12 mouse cellular contexts compared by ENCODE assay signal in genomic region chr12:55307566-55307965, GRCm38 (mm10).
"Had no signal": no experiment of that assay in that cellular context is flagged by ENCODE, and none has a peak within 500 bp of the region (broad histone marks: within the 10 kb centered on the region; RNA-seq: fewer than 3 reads in every experiment).

No protein-coding gene starts in this region.

- DNase-seq: kidney, postnatal 25 days; lung, embryonic 14.5 days; lung, postnatal 10 days; lung, postnatal 4 days; right cerebral cortex, postnatal 14 days; thymus, adult 2 months; thymus, postnatal 25 days had no signal

- H3K36me3 ChIP-seq: stomach, embryonic 15.5 days had no signal

- H3K4me2 ChIP-seq: limb, embryonic 15.5 days; liver, embryonic 12.5 days; lung, embryonic 14.5 days; stomach, embryonic 15.5 days had no signal

- ATAC-seq: liver, embryonic 12.5 days had no signal

- H3K27ac ChIP-seq: left cerebral cortex, adult 2 months; limb, embryonic 15.5 days; liver, embryonic 12.5 days; midbrain, embryonic 10.5 days; stomach, embryonic 15.5 days had no signal

- H3K27me3 ChIP-seq: limb, embryonic 15.5 days; liver, embryonic 12.5 days; stomach, embryonic 15.5 days had no signal

- H3K4me3 ChIP-seq: left cerebral cortex, adult 2 months; limb, embryonic 15.5 days; liver, embryonic 12.5 days; midbrain, embryonic 10.5 days; stomach, embryonic 15.5 days had no signal

- H3K9me3 ChIP-seq: limb, embryonic 15.5 days; stomach, embryonic 15.5 days had no signal

- H3K4me1 ChIP-seq: stomach, embryonic 15.5 days had no signal

- H3K9ac ChIP-seq: limb, embryonic 15.5 days; liver, embryonic 12.5 days; lung, embryonic 14.5 days; stomach, embryonic 15.5 days had no signal
